Mouse (Mus musculus) heart, postnatal 0 days (tissue): Measurements from ENCODE around the gene Bnip3. TPM values are rescaled to one million over a fixed set of nuclear protein-coding genes. Genes with fewer than 3 reads are reported as not detected.

Experiments
- ATAC-seq: fragments of 200-750 bp; cut with Nextera tagmentation; 2 replicates; pipeline ENCODE4 v1.8.0; 2017; ENCODE audit warnings: low read depth, moderate number of reproducible peaks, moderate library complexity; ENCODE audit not compliant: insufficient read depth
- DNase-seq: peaks from one replicate; pipeline ENCODE4 v3.0.0-alpha.2; 2016; ENCODE audit warnings: low spot score
- H3K27ac ChIP-seq: fragments of 300-500 bp; sonication (generic); 2 replicates; pipeline ENCODE4 v1.5.1; 2014; ENCODE audit warnings: low read depth, mild to moderate bottlenecking
- H3K27me3 ChIP-seq: fragments of 300-500 bp; sonication (generic); 2 replicates; pipeline ENCODE4 v1.6.1; 2014; ENCODE audit warnings: low read length, mixed read lengths; ENCODE audit not compliant: control insufficient read depth, insufficient read depth
- H3K36me3 ChIP-seq: fragments of 300-500 bp; sonication (generic); replicated peaks from 2 replicates; pipeline ENCODE4 v1.6.1; 2014; ENCODE audit warnings: low read length, mixed read lengths; ENCODE audit not compliant: control insufficient read depth, insufficient read depth
- H3K4me1 ChIP-seq: fragments of 300-500 bp; sonication (generic); 2 replicates; pipeline ENCODE4 v1.6.1; 2014; ENCODE audit warnings: antibody characterized with exemption; ENCODE audit not compliant: control insufficient read depth, insufficient read depth
- H3K4me2 ChIP-seq: fragments of 300-500 bp; sonication (generic); 2 replicates; pipeline ENCODE4 v1.6.1; 2014; ENCODE audit warnings: low read depth, mild to moderate bottlenecking, low read length, moderate library complexity
- H3K4me3 ChIP-seq: fragments of 300-500 bp; sonication (generic); 2 replicates; pipeline ENCODE4 v1.5.1; 2014; ENCODE audit warnings: low read depth, low read length
- H3K9ac ChIP-seq: fragments of 300-500 bp; sonication (generic); replicated peaks from 2 replicates; pipeline ENCODE4 v1.6.1; 2014; ENCODE audit warnings: low read depth, low read length, mixed read lengths
- H3K9me3 ChIP-seq: fragments of 300-500 bp; sonication (generic); replicated peaks from 2 replicates; pipeline ENCODE4 v1.6.1; 2016; ENCODE audit warnings: low read length; ENCODE audit not compliant: control insufficient read depth
- CTCF ChIP-seq: IDR thresholded peaks from 2 replicates; pipeline ENCODE4 v1.5.1; 2016; ENCODE audit warnings: antibody characterized with exemption, control low read depth, low read depth
- EP300 ChIP-seq: IDR thresholded peaks from 2 replicates; pipeline ENCODE4 v1.6.1; 2016; ENCODE audit warnings: antibody characterized with exemption, low read depth
- WGBS: fragments of 180-500 bp; shearing (Covaris S2); extraction: QIAGEN DNeasy Blood & Tissue Kit; methylation state at CpG from one replicate; pipeline ENCODE4 v1.1.7; 2014; 5-methylcytosine and 5-hydroxymethylcytosine counted together
- polyA plus RNA-seq: library from polyadenylated mRNA; unstranded; fragments of >200 nt; fragmentation: Nextera tagmentation; extraction: Ambion mirVana; gene quantifications from 2 replicates; pipeline ENCODE4 v1.2.1, GENCODE M21; 2015
- total RNA-seq: library from RNA; depleted of rRNA; stranded (reverse); fragments of >200 nt; gene quantifications from 2 replicates; pipeline ENCODE4 v1.2.3, GENCODE M21; 2014; ENCODE audit warnings: low replicate concordance; rRNA removed

Gene Bnip3
- total and polyA plus RNA-seq, 2 experiments from 2014 or later = 131 to 305 TPM

DNA sequence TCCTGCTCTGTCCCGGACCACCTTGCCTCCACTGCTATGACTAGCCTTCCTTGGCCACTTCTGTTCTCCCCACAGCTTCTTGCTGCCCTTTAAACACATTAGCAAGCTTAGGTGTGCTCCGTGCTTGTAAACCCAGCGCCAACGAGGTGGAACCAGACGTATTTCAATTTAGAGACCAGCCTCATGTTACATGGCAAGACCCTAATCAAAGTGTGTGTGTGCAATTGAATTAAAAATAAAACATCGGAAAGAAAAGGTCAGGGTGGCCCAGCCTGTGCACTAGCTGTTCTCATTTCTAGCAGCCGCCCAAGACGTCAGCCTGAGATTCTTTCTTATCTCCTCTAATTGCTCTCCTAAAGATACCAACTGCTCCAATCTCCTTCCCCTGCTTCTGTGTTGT, 64.2 kb downstream of the Bnip3 start:
- WGBS = 29% methylated on average over 8 of the region's 8 CpGs
- H3K9me3 ChIP-seq = no peaks in the 10 kb centered on the region
- H3K4me2 ChIP-seq = peak overlapping the region; percentile 78
- peak overlapping the region; percentile 93 for H3K9ac ChIP-seq
- H3K27me3 ChIP-seq = no peaks in the 10 kb centered on the region
- H3K4me3 ChIP-seq = peak overlapping the region; percentile 87
- H3K4me1 ChIP-seq = peaks cover 29% of the 10 kb centered on the region
- DNase-seq (no peak), ATAC-seq (no peak)
- H3K27ac ChIP-seq = peak overlapping the region; percentile 94
- TF ChIP-seq CTCF (no peak), EP300 (no peak)
- H3K36me3 ChIP-seq = peaks cover 7% of the 10 kb centered on the region; the same call in 1 of the 2 replicates

DNA sequence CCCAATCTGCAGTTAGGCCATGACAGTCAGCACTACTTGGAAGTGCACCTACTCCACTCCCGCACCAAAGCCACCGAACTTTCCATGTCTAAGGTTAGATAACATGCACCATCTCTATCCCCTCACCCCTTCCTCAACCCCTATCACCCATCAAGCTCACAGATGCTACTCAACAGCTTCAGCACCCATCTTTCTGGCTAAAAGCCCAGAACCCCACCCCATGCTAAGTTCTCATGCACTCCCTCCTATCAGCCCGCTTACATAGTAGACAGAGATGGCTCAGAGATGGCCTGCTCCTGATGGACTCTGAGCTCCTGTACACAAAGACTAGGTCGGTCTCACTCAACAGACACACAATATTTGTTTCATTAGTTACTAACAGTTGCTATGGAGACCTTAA, 65.9 kb downstream of the Bnip3 start:
- Histone ChIP-seq H3K27ac (no peak overlapping the region), H3K9me3 (no peaks in the 10 kb centered on the region), H3K4me3 (no peak overlapping the region), H3K27me3 (no peaks in the 10 kb centered on the region), H3K9ac (no peak overlapping the region), H3K4me2 (no peak overlapping the region), H3K36me3 (peaks cover 5% of the 10 kb centered on the region; the same call in 1 of the 2 replicates), H3K4me1 (peaks cover 26% of the 10 kb centered on the region)
- ATAC-seq (no peak), DNase-seq (no peak)
- TF ChIP-seq CTCF = no peak
- WGBS = 81% methylated on average over 4 of the region's 4 CpGs

DNA sequence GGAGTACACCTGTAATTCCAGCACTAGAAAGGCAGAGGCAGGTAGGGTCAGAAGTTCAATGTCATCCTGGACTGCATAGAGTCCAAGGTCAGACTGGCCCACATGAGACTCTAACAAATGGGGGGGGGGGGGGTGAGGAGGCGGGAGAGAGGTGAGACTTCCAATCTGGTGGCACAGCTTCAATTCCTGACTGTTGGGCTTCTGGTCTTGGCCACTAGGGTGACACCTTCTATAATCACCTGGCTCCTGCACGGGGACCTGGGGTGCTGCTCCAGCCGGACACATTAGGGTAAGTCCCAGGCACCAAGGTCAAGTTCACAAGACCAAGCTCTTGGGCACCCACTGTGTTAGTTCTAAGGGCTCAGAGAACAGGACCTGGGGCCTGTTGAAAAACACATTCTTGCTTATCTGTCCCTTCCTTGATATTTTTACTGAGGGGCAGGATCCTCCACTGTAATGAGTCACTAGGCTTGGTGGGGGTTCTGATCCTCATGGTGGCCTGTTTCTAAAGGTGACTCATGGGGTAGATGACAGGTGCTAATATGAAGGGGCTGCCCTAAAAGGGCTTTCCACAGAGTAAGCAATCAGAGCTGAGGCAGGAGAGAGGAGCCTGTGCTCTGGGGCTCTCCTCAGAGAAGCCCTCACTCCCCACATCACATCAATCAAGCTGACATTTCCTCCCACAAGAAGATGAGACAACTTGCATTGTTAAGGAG, 67.7 kb downstream of the Bnip3 start:
- peaks cover 12% of the 10 kb centered on the region for H3K4me1 ChIP-seq

More for the DNA sequence above, 67.7 kb downstream of the Bnip3 start:
- H3K4me2 ChIP-seq = no peak overlapping the region
- H3K27ac ChIP-seq = no peak overlapping the region
- DNase-seq (no peak), ATAC-seq (no peak)
- H3K9ac ChIP-seq = no peak overlapping the region
- no peaks in the 10 kb centered on the region for H3K27me3 ChIP-seq
- TF ChIP-seq CTCF (no peak), EP300 (no peak)
- 79% methylated on average over 3 of the region's 3 CpGs for WGBS
- H3K9me3 ChIP-seq = no peaks in the 10 kb centered on the region
- peaks cover 3% of the 10 kb centered on the region; the same call in 1 of the 2 replicates for H3K36me3 ChIP-seq
- no peak overlapping the region for H3K4me3 ChIP-seq

Other genes with a start within 250 kb of the Bnip3 start
- gene Ppp2r2d, start 63.4 kb downstream of the Bnip3 start, total RNA-seq = 26.0 and 31.7 TPM in 2 replicates
- 26.0 and 27.8 TPM in 2 replicates for gene Ppp2r2d, start 63.4 kb downstream of the Bnip3 start, polyA plus RNA-seq
- gene Mapk1ip1, start 63.2 kb downstream of the Bnip3 start, total RNA-seq = 24.7 and 33.9 TPM in 2 replicates
- gene Mapk1ip1, start 63.2 kb downstream of the Bnip3 start, polyA plus RNA-seq = 16.9 and 17.1 TPM in 2 replicates
- not detected in 2 replicates for gene Jakmip3, start 31.2 kb upstream of the Bnip3 start, total RNA-seq
- not detected in 2 replicates for gene Jakmip3, start 31.2 kb upstream of the Bnip3 start, polyA plus RNA-seq
- gene Dpysl4, start 176.5 kb upstream of the Bnip3 start, total RNA-seq = 0.11 and 4.1 TPM in 2 replicates
- gene Dpysl4, start 176.5 kb upstream of the Bnip3 start, polyA plus RNA-seq = 0.75 and 1.3 TPM in 2 replicates